Mouse (Mus musculus) liver, postnatal 0 days (tissue): ENCODE data around the gene Tyr.

Experiments
- CTCF ChIP-seq: sonication (generic); IDR thresholded peaks from 2 replicates; pipeline ENCODE4 v1.5.1; 2016; ENCODE audit warnings: antibody characterized with exemption, low read depth
- EP300 ChIP-seq: IDR thresholded peaks from 2 replicates; pipeline ENCODE4 v1.6.1; 2016; ENCODE audit warnings: antibody characterized with exemption, low read depth, mild to moderate bottlenecking

DNA sequence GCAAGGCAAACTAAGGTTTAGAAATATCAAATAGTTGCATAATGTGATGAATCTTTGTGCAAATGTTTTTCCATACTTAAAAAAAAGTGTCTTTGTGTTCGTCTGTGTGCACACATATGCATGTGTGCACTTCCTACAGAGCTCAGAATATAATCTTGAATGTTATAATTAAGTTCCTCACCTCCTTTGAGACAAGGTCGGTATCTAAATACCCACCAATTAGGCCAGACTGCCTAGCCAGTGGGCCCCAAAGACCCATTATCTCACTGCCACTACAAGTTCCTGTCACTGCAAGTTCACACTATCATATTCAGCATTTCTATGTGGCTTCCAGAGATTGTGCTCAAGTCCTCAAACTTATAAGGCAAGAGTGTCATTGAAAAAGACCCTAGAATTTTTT, 118.4 kb downstream of the Tyr start:
- TF ChIP-seq CTCF (no peak), EP300 (no peak)
